Mouse (Mus musculus): Measurements from ENCODE around the gene Srcin1. TPM values are rescaled to one million over a fixed set of nuclear protein-coding genes. Genes with fewer than 3 reads are reported as not detected.

Gene Srcin1
- polyA plus RNA-seq (2017; shearing (Covaris generic)) = not detected

GRCm38 (mm10) chr11:97576136-97576906, at the start of gene Srcin1:
TSS of gene Srcin1 (minus strand) at chr11:97576186.

GRCm38 (mm10) chr11:97499865-97500719, 75.9 kb downstream of the Srcin1 start, which contains the start of gene 4933428G20Rik:
TSS of gene 4933428G20Rik (minus strand) at chr11:97500340.

Other genes with a start within 250 kb of the Srcin1 start
- 0.20 TPM for gene Gpr179, start 224.1 kb downstream of the Srcin1 start, polyA plus RNA-seq (2017; shearing (Covaris generic))
- gene Socs7, start 213.6 kb downstream of the Srcin1 start, polyA plus RNA-seq (2017; shearing (Covaris generic)) = 1.2 TPM
- gene Arhgap23, start 160.7 kb downstream of the Srcin1 start, polyA plus RNA-seq (2017; shearing (Covaris generic)) = 0.14 TPM
- not detected for gene 4933428G20Rik, start 75.8 kb downstream of the Srcin1 start, polyA plus RNA-seq (2017; shearing (Covaris generic))
- gene Epop, start 53.5 kb upstream of the Srcin1 start, polyA plus RNA-seq (2017; shearing (Covaris generic)) = 9.0 TPM
- 12.7 TPM for gene Mllt6, start 87.2 kb upstream of the Srcin1 start, polyA plus RNA-seq (2017; shearing (Covaris generic))
- gene Cisd3, start 109.6 kb upstream of the Srcin1 start, polyA plus RNA-seq (2017; shearing (Covaris generic)) = 70.3 TPM
- gene Pcgf2, start 124.3 kb upstream of the Srcin1 start, polyA plus RNA-seq (2017; shearing (Covaris generic)) = 1.4 TPM
- gene Psmb3, start 127.2 kb upstream of the Srcin1 start, polyA plus RNA-seq (2017; shearing (Covaris generic)) = 428 TPM
- 2.6 TPM for gene Pip4k2b, start 168.5 kb upstream of the Srcin1 start, polyA plus RNA-seq (2017; shearing (Covaris generic))
- gene Cwc25, start 190.4 kb upstream of the Srcin1 start, polyA plus RNA-seq (2017; shearing (Covaris generic)) = 27.1 TPM
- gene 1700001P01Rik, start 199.7 kb upstream of the Srcin1 start, polyA plus RNA-seq (2017; shearing (Covaris generic)) = not detected
- 408 TPM for gene Rpl23, start 206.3 kb upstream of the Srcin1 start, polyA plus RNA-seq (2017; shearing (Covaris generic))
- gene Lasp1, start 222.8 kb upstream of the Srcin1 start, polyA plus RNA-seq (2017; shearing (Covaris generic)) = 201 TPM